Mouse (Mus musculus): ENCODE results near the gene Rap2c. TPM values are rescaled to one million over a fixed set of nuclear protein-coding genes. Genes with fewer than 3 reads are reported as not detected.

The Rap2c gene
- 6.0 and 8.2 TPM in 2 replicates for polyA plus RNA-seq (2012; rRNA removed)
- polyA plus RNA-seq (2014; fragmentation: Nextera tagmentation; extraction: Ambion mirVana), result 9.9 and 10.2 TPM in 2 replicates

- TF ChIP-seq EP300 (IDR thresholded peaks at IDR 0.05; ENCODE audit: low read depth) (no peak), CTCF (IDR thresholded peaks at IDR 0.05; ENCODE audit: low read depth) (no peak)
- peak within 1 kb of the TSS; percentile 67 for H3K4me2 ChIP-seq (ENCODE audit: low read depth)
- ATAC-seq (ENCODE audit: insufficient read depth) (peak; percentile 75), DNase-seq (ENCODE audit: low read depth in 3 of 3, low spot score in 3 of 3) (peak; percentile 49 to 53 (median 52))
- WGBS (ENCODE audit: insufficient replicate concordance), result 15% methylated on average over 44 of the region's 92 CpGs
- H3K9me3 ChIP-seq (ENCODE audit: control insufficient read depth, low read length), result no peaks in the 10 kb centered on the region
- peaks cover 5 to 7% of the 10 kb centered on the region in 2 experiments; a peak in 3 of 4 replicates for H3K4me1 ChIP-seq (replicated peaks; ENCODE audit: control insufficient read depth in 2 of 2, insufficient read depth in 2 of 2, low read length in 1 of 2)
- peak within 1 kb of the TSS; percentile 74 for H3K27ac ChIP-seq
- H3K36me3 ChIP-seq (replicated peaks; ENCODE audit: control insufficient read depth, insufficient read depth, low read depth), result no peaks in the 10 kb centered on the region; the same call in 1 of the 2 replicates
- H3K9ac ChIP-seq (replicated peaks), result peak within 1 kb of the TSS; percentile 81
- H3K27me3 ChIP-seq (ENCODE audit: control insufficient read depth, insufficient read depth, low read length), result no peaks in the 10 kb centered on the region
- H3K4me3 ChIP-seq (ENCODE audit: insufficient read depth in 1 of 2, low read depth in 2 of 2, low read length in 2 of 2), result peak within 1 kb of the TSS; percentile 69 to 90
Observed at GRCm38 (mm10) chrX:51017851-51018785, at the start of gene Rap2c. TSS of gene Rap2c (minus strand) at chrX:51018018.

- Histone ChIP-seq H3K4me2 (ENCODE audit: low read depth) (no peak overlapping the region), H3K36me3 (replicated peaks; ENCODE audit: control insufficient read depth, insufficient read depth, low read depth) (no peaks in the 10 kb centered on the region), H3K9me3 (ENCODE audit: control insufficient read depth, low read length) (no peaks in the 10 kb centered on the region), H3K9ac (replicated peaks) (no peak overlapping the region), H3K27ac (no peak overlapping the region), H3K27me3 (ENCODE audit: control insufficient read depth, insufficient read depth, low read length) (no peaks in the 10 kb centered on the region), H3K4me3 (ENCODE audit: insufficient read depth in 1 of 2, low read depth in 2 of 2, low read length in 2 of 2) (no peak overlapping the region), H3K4me1 (replicated peaks; ENCODE audit: control insufficient read depth in 2 of 2, insufficient read depth in 2 of 2, low read length in 1 of 2) (no peaks in the 10 kb centered on the region)
- TF ChIP-seq EP300 (IDR thresholded peaks at IDR 0.05; ENCODE audit: low read depth) (no peak), CTCF (IDR thresholded peaks at IDR 0.05; ENCODE audit: low read depth) (no peak)
- ATAC-seq (ENCODE audit: insufficient read depth) (no peak), DNase-seq (ENCODE audit: low read depth in 3 of 3, low spot score in 3 of 3) (no peak)
- WGBS (ENCODE audit: insufficient replicate concordance), result 44% methylated on average over 11 of the region's 11 CpGs
Observed at GRCm38 (mm10) chrX:51066539-51067286, 48.9 kb upstream of the Rap2c start.

- DNase-seq (ENCODE audit: low read depth in 3 of 3, low spot score in 3 of 3), result peak in 2 of 3 experiments; percentile 6 to 22
- Histone ChIP-seq H3K27me3 (ENCODE audit: control insufficient read depth, insufficient read depth, low read length) (no peaks in the 10 kb centered on the region), H3K9ac (replicated peaks) (no peak overlapping the region), H3K4me2 (ENCODE audit: low read depth) (no peak overlapping the region), H3K4me3 (ENCODE audit: insufficient read depth in 1 of 2, low read depth in 2 of 2, low read length in 2 of 2) (no peak overlapping the region), H3K36me3 (replicated peaks; ENCODE audit: control insufficient read depth, insufficient read depth, low read depth) (no peaks in the 10 kb centered on the region), H3K4me1 (replicated peaks; ENCODE audit: control insufficient read depth in 2 of 2, insufficient read depth in 2 of 2, low read length in 1 of 2) (no peaks in the 10 kb centered on the region), H3K9me3 (ENCODE audit: control insufficient read depth, low read length) (no peaks in the 10 kb centered on the region), H3K27ac (no peak overlapping the region)
- WGBS (ENCODE audit: insufficient replicate concordance), result 6% methylated on average over 6 of the region's 6 CpGs
- ATAC-seq (ENCODE audit: insufficient read depth), result no peak
- TF ChIP-seq CTCF (IDR thresholded peaks at IDR 0.05; ENCODE audit: low read depth), result peak; percentile 83
- no peak for TF ChIP-seq EP300 (IDR thresholded peaks at IDR 0.05; ENCODE audit: low read depth)
Observed at GRCm38 (mm10) chrX:51065773-51066172, 48.0 kb upstream of the Rap2c start.

GRCm38 (mm10) chrX:51065158-51065664 is 47.4 kb upstream of the Rap2c start:
- Histone ChIP-seq H3K9ac (replicated peaks) (no peak overlapping the region), H3K27ac (no peak overlapping the region), H3K4me2 (ENCODE audit: low read depth) (no peak overlapping the region), H3K4me3 (ENCODE audit: insufficient read depth in 1 of 2, low read depth in 2 of 2, low read length in 2 of 2) (no peak overlapping the region), H3K27me3 (ENCODE audit: control insufficient read depth, insufficient read depth, low read length) (no peaks in the 10 kb centered on the region), H3K36me3 (replicated peaks; ENCODE audit: control insufficient read depth, insufficient read depth, low read depth) (no peaks in the 10 kb centered on the region), H3K9me3 (ENCODE audit: control insufficient read depth, low read length) (no peaks in the 10 kb centered on the region), H3K4me1 (replicated peaks; ENCODE audit: control insufficient read depth in 2 of 2, insufficient read depth in 2 of 2, low read length in 1 of 2) (no peaks in the 10 kb centered on the region)
- 40% methylated on average over 6 of the region's 6 CpGs for WGBS (ENCODE audit: insufficient replicate concordance)
- DNase-seq (ENCODE audit: low read depth in 3 of 3, low spot score in 3 of 3) (no peak), ATAC-seq (ENCODE audit: insufficient read depth) (no peak)
- TF ChIP-seq EP300 (IDR thresholded peaks at IDR 0.05; ENCODE audit: low read depth) (no peak), CTCF (IDR thresholded peaks at IDR 0.05; ENCODE audit: low read depth) (no peak; the same call in 1 of the 2 replicates)
